Mouse (Mus musculus) lung, embryonic 16.5 days (tissue): ENCODE measurements at regions not wholly inside any gene's neighbourhood (a gene's known extent, or its start where the extent isn't known, plus 50 kb on each side); places are given as distances from the start of the nearest gene placed in this dataset.
A peak's percentile ranks its signal among the peaks of the same experiment; 100 is the strongest.

Experiments
- ATAC-seq: fragments of 200-750 bp; cut with Nextera tagmentation; 2 replicates; pipeline ENCODE4 v1.8.0; 2017; ENCODE audit warnings: low read depth, mild to moderate bottlenecking, moderate library complexity
- H3K27ac ChIP-seq: fragments of 300-500 bp; sonication (generic); 2 replicates; pipeline ENCODE4 v1.5.1; 2014; ENCODE audit warnings: mild to moderate bottlenecking, control low read depth, low read length
- H3K27me3 ChIP-seq: fragments of 300-500 bp; sonication (generic); 2 replicates; pipeline ENCODE4 v1.6.1; 2014; ENCODE audit warnings: low read depth, low read length, mixed read lengths; ENCODE audit not compliant: control insufficient read depth, insufficient read depth
- H3K36me3 ChIP-seq: fragments of 300-500 bp; sonication (generic); 2 replicates; pipeline ENCODE4 v1.6.1; 2014; ENCODE audit warnings: low read length; ENCODE audit not compliant: control insufficient read depth, insufficient read depth
- H3K4me1 ChIP-seq: fragments of 300-500 bp; sonication (generic); replicated peaks from 2 replicates; pipeline ENCODE4 v1.6.1; 2014; ENCODE audit warnings: low read length, mixed read lengths; ENCODE audit not compliant: control insufficient read depth, insufficient read depth
- H3K4me2 ChIP-seq: fragments of 300-500 bp; sonication (generic); 2 replicates; pipeline ENCODE4 v1.6.1; 2014; ENCODE audit warnings: low read depth, low read length, control low read depth
- H3K4me3 ChIP-seq: fragments of 300-500 bp; sonication (generic); 2 replicates; pipeline ENCODE4 v1.5.1; 2014; ENCODE audit warnings: mild to moderate bottlenecking, low read length, control low read depth
- H3K9ac ChIP-seq: fragments of 300-500 bp; sonication (generic); 2 replicates; pipeline ENCODE4 v1.6.1; 2014; ENCODE audit warnings: low read length, control low read depth
- H3K9me3 ChIP-seq: fragments of 300-500 bp; sonication (generic); 2 replicates; pipeline ENCODE4 v1.6.1; 2016; ENCODE audit warnings: low read length; ENCODE audit not compliant: control insufficient read depth
- WGBS: fragments of 180-500 bp; shearing (Covaris S2); extraction: QIAGEN DNeasy Blood & Tissue Kit; methylation state at CpG from one replicate; pipeline ENCODE4 v1.1.7; 2014; 5-methylcytosine and 5-hydroxymethylcytosine counted together

- H3K4me3 ChIP-seq: no peak overlapping the region
- H3K9ac ChIP-seq: no peak overlapping the region
- H3K4me1 ChIP-seq: no peaks in the 10 kb centered on the region
- no peak overlapping the region for H3K4me2 ChIP-seq
- WGBS: 60% methylated on average over 5 of the region's 5 CpGs
- H3K36me3 ChIP-seq: no peaks in the 10 kb centered on the region
- H3K27me3 ChIP-seq: no peaks in the 10 kb centered on the region
- ATAC-seq: no peak
- no peak overlapping the region for H3K27ac ChIP-seq
- no peaks in the 10 kb centered on the region for H3K9me3 ChIP-seq
Measured at GRCm38 (mm10) chr9:24923514-24923913, 149.4 kb upstream of the Tbx20 start.

DNA sequence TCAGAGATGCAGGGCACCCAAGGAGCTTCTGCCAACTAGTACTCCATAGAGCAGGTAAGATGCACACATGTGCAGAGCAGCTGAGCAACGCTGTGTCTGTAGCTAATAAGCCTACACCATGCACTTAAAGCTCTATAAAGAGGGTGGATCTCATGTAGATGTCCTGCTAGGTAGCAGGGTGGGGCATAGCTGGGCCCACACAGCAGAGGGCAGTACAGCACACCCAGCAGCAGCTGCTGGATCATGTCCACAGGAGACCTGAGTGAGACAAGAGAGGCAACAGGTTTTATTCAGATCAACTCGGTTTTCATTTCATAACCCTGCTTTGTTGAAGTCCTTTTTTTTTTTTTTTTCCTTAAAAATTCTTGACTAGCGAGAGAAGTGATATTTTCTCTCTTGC is 151.5 kb upstream of the Gm10181 start:
- H3K27me3 ChIP-seq: no peaks in the 10 kb centered on the region
- H3K4me3 ChIP-seq: no peak overlapping the region
- no peaks in the 10 kb centered on the region for H3K4me1 ChIP-seq
- H3K36me3 ChIP-seq: no peaks in the 10 kb centered on the region
- no peak for ATAC-seq
- H3K9ac ChIP-seq: no peak overlapping the region
- H3K9me3 ChIP-seq: no peaks in the 10 kb centered on the region; the same call in 1 of the 2 replicates
- H3K4me2 ChIP-seq: no peak overlapping the region
- WGBS: 40% methylated on average over 3 of the region's 3 CpGs
- H3K27ac ChIP-seq: no peak overlapping the region

DNA sequence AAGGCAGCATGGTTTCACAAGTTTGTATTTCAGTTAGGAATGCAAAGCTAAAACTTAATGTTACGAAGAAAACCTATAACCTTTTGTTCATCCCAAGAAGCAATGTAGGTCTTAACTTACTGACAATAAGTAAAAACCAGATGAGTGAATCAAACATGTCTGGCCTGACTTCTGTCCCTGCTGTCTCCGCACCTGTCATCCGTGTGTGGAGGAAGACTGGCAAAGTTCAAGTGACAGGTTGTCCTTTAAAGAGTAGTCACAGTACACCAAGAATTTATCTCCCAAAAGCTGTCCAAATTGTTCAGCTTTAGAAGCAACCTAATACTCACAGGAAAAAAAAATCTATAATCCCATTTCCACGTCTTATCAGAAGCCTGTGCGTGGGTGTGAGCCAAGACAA is 146.3 kb upstream of the Gm10181 start:
- no peaks in the 10 kb centered on the region for H3K36me3 ChIP-seq
- H3K9ac ChIP-seq: no peak overlapping the region
- 58% methylated on average over 5 of the region's 5 CpGs for WGBS
- H3K9me3 ChIP-seq: no peaks in the 10 kb centered on the region
- H3K4me2 ChIP-seq: no peak overlapping the region
- H3K4me1 ChIP-seq: no peaks in the 10 kb centered on the region
- no peak overlapping the region for H3K4me3 ChIP-seq
- no peak overlapping the region for H3K27ac ChIP-seq
- no peak for ATAC-seq
- no peaks in the 10 kb centered on the region for H3K27me3 ChIP-seq

- Histone ChIP-seq H3K4me1 (no peaks in the 10 kb centered on the region), H3K4me2 (no peak overlapping the region), H3K27me3 (no peaks in the 10 kb centered on the region), H3K9me3 (no peaks in the 10 kb centered on the region), H3K4me3 (no peak overlapping the region), H3K27ac (no peak overlapping the region), H3K9ac (no peak overlapping the region), H3K36me3 (no peaks in the 10 kb centered on the region)
- 30% methylated on average over 6 of the region's 6 CpGs for WGBS
- ATAC-seq: peak; percentile 59
Measured at GRCm38 (mm10) chr9:24943830-24944229, 145.4 kb upstream of the Gm10181 start.

GRCm38 (mm10) chr9:24952516-24952915 is 136.7 kb upstream of the Gm10181 start:
- Histone ChIP-seq H3K36me3 (no peaks in the 10 kb centered on the region), H3K4me3 (no peak overlapping the region), H3K9me3 (no peaks in the 10 kb centered on the region), H3K27me3 (no peaks in the 10 kb centered on the region), H3K4me1 (no peaks in the 10 kb centered on the region), H3K4me2 (no peak overlapping the region), H3K27ac (no peak overlapping the region), H3K9ac (no peak overlapping the region)
- ATAC-seq: no peak
- 34% methylated on average over 23 of the region's 23 CpGs for WGBS

- Histone ChIP-seq H3K4me2 (no peak overlapping the region), H3K27ac (no peak overlapping the region), H3K9me3 (no peaks in the 10 kb centered on the region), H3K9ac (no peak overlapping the region), H3K36me3 (no peaks in the 10 kb centered on the region), H3K4me1 (no peaks in the 10 kb centered on the region), H3K4me3 (no peak overlapping the region), H3K27me3 (no peaks in the 10 kb centered on the region)
- ATAC-seq: no peak
- 57% methylated on average over 5 of the region's 5 CpGs for WGBS
Measured at GRCm38 (mm10) chr9:24955641-24956040, 133.6 kb upstream of the Gm10181 start.

- Histone ChIP-seq H3K9me3 (no peaks in the 10 kb centered on the region), H3K27ac (no peak overlapping the region), H3K4me3 (no peak overlapping the region), H3K9ac (no peak overlapping the region), H3K36me3 (no peaks in the 10 kb centered on the region), H3K4me2 (no peak overlapping the region), H3K27me3 (no peaks in the 10 kb centered on the region), H3K4me1 (no peaks in the 10 kb centered on the region)
- ATAC-seq: no peak
- WGBS: 51% methylated on average over 7 of the region's 7 CpGs
Measured at GRCm38 (mm10) chr9:24956566-24956965, 132.7 kb upstream of the Gm10181 start.

DNA sequence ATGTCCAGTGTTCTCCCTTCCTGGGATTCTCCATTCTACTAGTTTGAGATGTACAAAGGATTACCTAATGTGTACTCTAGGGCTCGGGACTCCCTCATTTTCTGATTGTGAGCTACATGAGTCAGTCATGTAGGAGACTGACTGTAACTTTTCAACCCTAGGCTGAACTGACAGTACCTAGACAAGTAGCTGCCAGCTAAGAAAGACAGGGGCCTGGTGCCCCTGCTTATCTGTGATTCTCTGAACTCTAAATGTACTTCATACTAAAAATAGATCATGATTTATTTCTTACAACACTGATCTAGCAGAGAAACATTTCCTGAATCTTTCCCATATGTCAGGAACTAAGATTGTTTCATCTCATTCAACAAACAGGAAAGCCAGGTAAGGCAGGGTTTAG is 125.9 kb upstream of the Gm10181 start:
- Histone ChIP-seq H3K4me3 (no peak overlapping the region), H3K27ac (no peak overlapping the region), H3K27me3 (no peaks in the 10 kb centered on the region), H3K4me1 (no peaks in the 10 kb centered on the region; the same call in 1 of the 2 replicates), H3K9me3 (no peaks in the 10 kb centered on the region), H3K36me3 (no peaks in the 10 kb centered on the region), H3K9ac (no peak overlapping the region), H3K4me2 (no peak overlapping the region)
- ATAC-seq: no peak
- WGBS: 69% methylated on average over 1 of the region's 1 CpGs

DNA sequence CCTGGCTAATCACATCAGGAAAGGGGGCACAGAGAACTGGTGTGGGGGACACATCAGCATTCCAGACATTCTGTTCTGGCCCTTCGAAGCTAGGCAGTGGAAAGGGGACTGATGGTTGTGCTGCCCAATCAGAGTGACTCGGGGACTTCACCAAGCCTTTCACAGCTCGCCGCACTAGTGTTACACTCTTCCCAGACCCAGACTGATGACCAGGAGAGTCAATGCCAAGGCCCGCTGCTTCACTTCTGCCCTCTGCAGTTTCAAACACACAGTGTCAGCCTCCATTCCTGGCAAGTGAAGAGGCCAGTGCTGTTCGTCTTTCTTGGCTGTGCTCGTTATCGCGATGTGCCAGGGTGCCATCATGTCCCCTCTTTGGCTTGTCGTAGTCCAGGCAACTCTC is 121.7 kb upstream of the Gm10181 start:
- peak overlapping the region; percentile 24; the same call in 1 of the 2 replicates for H3K4me2 ChIP-seq
- no peaks in the 10 kb centered on the region for H3K36me3 ChIP-seq
- no peak overlapping the region for H3K27ac ChIP-seq
- H3K9me3 ChIP-seq: no peaks in the 10 kb centered on the region
- H3K9ac ChIP-seq: no peak overlapping the region
- no peak for ATAC-seq
- H3K4me1 ChIP-seq: no peaks in the 10 kb centered on the region; the same call in 1 of the 2 replicates
- H3K27me3 ChIP-seq: no peaks in the 10 kb centered on the region
- H3K4me3 ChIP-seq: no peak overlapping the region
- 66% methylated on average over 10 of the region's 10 CpGs for WGBS
